Mouse (Mus musculus): ENCODE results near the gene Paqr3. TPM values are rescaled to one million over a fixed set of nuclear protein-coding genes. Genes with fewer than 3 reads are reported as not detected.

The Paqr3 gene
- total and polyA plus RNA-seq, 3 experiments: 2.4 to 3.2 (median 2.8) TPM

DNA sequence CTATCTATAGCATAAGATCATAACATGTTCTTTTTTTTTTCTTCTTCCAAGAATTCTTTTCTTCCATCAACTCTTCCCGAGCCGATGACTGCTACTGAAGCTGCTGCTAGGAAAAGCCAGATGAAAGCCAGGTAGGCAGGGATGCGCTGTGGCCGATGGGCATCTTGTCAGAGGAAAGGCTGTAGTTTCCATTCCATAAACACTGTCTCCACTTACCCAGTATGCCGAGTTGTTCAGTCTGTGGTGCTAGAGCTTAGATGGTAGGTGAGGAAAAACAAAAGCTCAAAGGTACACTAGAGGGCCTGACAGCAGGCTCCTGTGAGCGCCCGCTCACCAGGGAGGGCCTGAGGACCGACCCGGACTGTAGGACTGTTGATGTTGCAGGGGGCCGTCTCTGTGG is 56.6 kb downstream of the Paqr3 start:
- Histone ChIP-seq H3K27ac (no peak overlapping the region), H3K4me3 (no peak overlapping the region), H3K4me1 (ENCODE audit: control insufficient read depth, insufficient read depth, low read length) (no peaks in the 10 kb centered on the region), H3K36me3 (ENCODE audit: control insufficient read depth, insufficient read depth, low read length) (no peaks in the 10 kb centered on the region), H3K9ac (ENCODE audit: low read depth, low read length) (no peak overlapping the region), H3K27me3 (ENCODE audit: control insufficient read depth, insufficient read depth, low read length) (no peaks in the 10 kb centered on the region), H3K79me2 (replicated peaks; ENCODE audit: control insufficient read depth, insufficient read depth, low read length) (no peaks in the 10 kb centered on the region)
- no peak for DNase-seq
- 73% methylated on average over 10 of the region's 10 CpGs for WGBS
- TF ChIP-seq CTCF (IDR thresholded peaks at IDR 0.05): no peak
- TF ChIP-seq EP300 (IDR thresholded peaks at IDR 0.05; ENCODE audit: insufficient read depth, low read depth, low read length): no peak
- TF ChIP-seq POLR2A (IDR thresholded peaks at IDR 0.05; ENCODE audit: insufficient read depth, low read depth, low read length): no peak
- intact Hi-C loops (cut with DNase I): loop anchor here (1.0 to 10.0 kb wide), 4 partner anchors 58 to 790 kb away; partner anchors contain the start of gene Bmp2k

- WGBS: 82% methylated on average over 5 of the region's 5 CpGs
- no peak overlapping the region for H3K4me3 ChIP-seq
- H3K9ac ChIP-seq (ENCODE audit: low read depth, low read length): no peak overlapping the region
- intact Hi-C loops (cut with DNase I): loop anchor here (2.0 to 10.0 kb wide), 2 partner anchors 175 to 789 kb away; no protein-coding TSS in a partner anchor
- no peak for TF ChIP-seq CTCF (IDR thresholded peaks at IDR 0.05)
- no peak for TF ChIP-seq EP300 (IDR thresholded peaks at IDR 0.05; ENCODE audit: insufficient read depth, low read depth, low read length)
- TF ChIP-seq POLR2A (IDR thresholded peaks at IDR 0.05; ENCODE audit: insufficient read depth, low read depth, low read length): no peak
- H3K27me3 ChIP-seq (ENCODE audit: control insufficient read depth, insufficient read depth, low read length): no peaks in the 10 kb centered on the region
- H3K27ac ChIP-seq: no peak overlapping the region
- no peaks in the 10 kb centered on the region for H3K36me3 ChIP-seq (ENCODE audit: control insufficient read depth, insufficient read depth, low read length)
- H3K79me2 ChIP-seq (replicated peaks; ENCODE audit: control insufficient read depth, insufficient read depth, low read length): no peaks in the 10 kb centered on the region
- no peak for DNase-seq
- no peaks in the 10 kb centered on the region for H3K4me1 ChIP-seq (ENCODE audit: control insufficient read depth, insufficient read depth, low read length)
Measured at GRCm38 (mm10) chr5:97054166-97054565, 57.2 kb downstream of the Paqr3 start.

DNA sequence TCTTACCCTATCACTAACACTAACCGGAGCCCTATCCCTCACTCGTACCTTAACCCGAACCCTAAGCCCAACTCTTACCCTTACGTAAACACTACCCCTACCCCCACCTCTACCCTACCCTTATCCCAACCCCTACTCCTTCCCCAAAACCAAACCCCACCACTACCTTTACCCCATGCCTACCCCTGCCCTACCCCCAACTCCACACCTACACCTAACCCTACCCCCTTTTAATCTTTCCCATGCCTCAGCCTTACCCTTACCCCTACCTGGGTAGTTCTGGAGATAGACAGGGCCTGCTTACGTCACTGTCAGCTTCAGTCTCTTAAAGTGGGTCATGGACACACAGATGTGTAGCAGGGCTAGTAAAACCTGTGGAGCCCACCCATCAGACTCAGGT is 62.5 kb downstream of the Paqr3 start:
- H3K27ac ChIP-seq: no peak overlapping the region
- 94% methylated on average over 5 of the region's 5 CpGs for WGBS
- H3K4me1 ChIP-seq (ENCODE audit: control insufficient read depth, insufficient read depth, low read length): no peaks in the 10 kb centered on the region
- H3K36me3 ChIP-seq (ENCODE audit: control insufficient read depth, insufficient read depth, low read length): no peaks in the 10 kb centered on the region
- H3K9ac ChIP-seq (ENCODE audit: low read depth, low read length): no peak overlapping the region
- no peaks in the 10 kb centered on the region for H3K27me3 ChIP-seq (ENCODE audit: control insufficient read depth, insufficient read depth, low read length)
- no peak for DNase-seq
- TF ChIP-seq CTCF (IDR thresholded peaks at IDR 0.05) (no peak), EP300 (IDR thresholded peaks at IDR 0.05; ENCODE audit: insufficient read depth, low read depth, low read length) (no peak), POLR2A (IDR thresholded peaks at IDR 0.05; ENCODE audit: insufficient read depth, low read depth, low read length) (no peak)
- H3K79me2 ChIP-seq (replicated peaks; ENCODE audit: control insufficient read depth, insufficient read depth, low read length): no peaks in the 10 kb centered on the region
- no peak overlapping the region for H3K4me3 ChIP-seq
- intact Hi-C loops (cut with DNase I): no loop called here

DNA sequence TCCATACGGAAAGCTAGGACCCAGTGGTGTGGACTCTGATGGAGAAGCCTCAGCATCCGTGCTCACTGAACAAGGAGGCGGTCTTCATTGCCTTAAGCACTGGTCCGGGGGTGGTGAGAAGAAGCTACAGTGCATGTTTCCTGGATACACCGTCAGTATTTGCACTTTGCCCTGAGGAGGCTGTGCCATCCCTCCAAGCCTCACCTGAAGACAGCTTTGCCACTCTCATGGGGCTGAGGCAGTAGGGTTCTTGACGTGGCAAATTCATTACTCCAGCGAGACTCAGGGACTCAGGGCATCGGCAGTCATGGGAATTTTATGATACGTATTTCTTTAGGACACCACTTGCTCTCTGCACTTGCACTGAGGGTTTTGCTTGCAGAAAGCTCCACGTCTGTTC is 64.7 kb downstream of the Paqr3 start:
- 87% methylated on average over 10 of the region's 10 CpGs for WGBS

DNA sequence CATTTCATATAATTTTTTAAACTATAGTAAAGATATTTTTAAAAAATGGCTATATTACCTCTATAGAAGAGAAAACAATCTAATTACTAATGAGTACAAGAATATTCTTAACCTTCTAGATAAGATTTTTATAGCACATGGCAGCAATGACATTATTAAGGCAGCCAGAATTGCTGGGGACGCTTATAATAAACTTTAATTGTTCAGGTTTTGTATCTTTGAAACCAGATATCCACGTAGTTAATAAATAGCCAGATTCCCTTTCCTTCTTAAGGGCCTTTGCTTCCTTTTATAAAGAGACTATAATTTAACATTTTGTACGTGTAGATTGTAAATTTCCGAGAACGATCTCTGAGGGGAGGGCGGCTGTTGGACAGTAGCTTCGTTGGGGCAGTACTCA is 66.1 kb downstream of the Paqr3 start:
- no peak overlapping the region for H3K4me3 ChIP-seq
- H3K9ac ChIP-seq (ENCODE audit: low read depth, low read length): no peak overlapping the region
- no peaks in the 10 kb centered on the region for H3K27me3 ChIP-seq (ENCODE audit: control insufficient read depth, insufficient read depth, low read length)
- no peaks in the 10 kb centered on the region for H3K4me1 ChIP-seq (ENCODE audit: control insufficient read depth, insufficient read depth, low read length)
- 90% methylated on average over 7 of the region's 7 CpGs for WGBS
- DNase-seq: no peak
- TF ChIP-seq EP300 (IDR thresholded peaks at IDR 0.05; ENCODE audit: insufficient read depth, low read depth, low read length) (no peak), CTCF (IDR thresholded peaks at IDR 0.05) (no peak), POLR2A (IDR thresholded peaks at IDR 0.05; ENCODE audit: insufficient read depth, low read depth, low read length) (no peak)
- intact Hi-C loops (cut with DNase I): no loop called here
- no peak overlapping the region for H3K27ac ChIP-seq
- no peaks in the 10 kb centered on the region for H3K79me2 ChIP-seq (replicated peaks; ENCODE audit: control insufficient read depth, insufficient read depth, low read length)
- no peaks in the 10 kb centered on the region for H3K36me3 ChIP-seq (ENCODE audit: control insufficient read depth, insufficient read depth, low read length)

More for the DNA sequence above, 64.7 kb downstream of the Paqr3 start:
- no peaks in the 10 kb centered on the region for H3K27me3 ChIP-seq (ENCODE audit: control insufficient read depth, insufficient read depth, low read length)
- no peak overlapping the region for H3K9ac ChIP-seq (ENCODE audit: low read depth, low read length)
- DNase-seq: no peak
- no peaks in the 10 kb centered on the region for H3K4me1 ChIP-seq (ENCODE audit: control insufficient read depth, insufficient read depth, low read length)
- H3K36me3 ChIP-seq (ENCODE audit: control insufficient read depth, insufficient read depth, low read length): no peaks in the 10 kb centered on the region
- intact Hi-C loops (cut with DNase I): no loop called here
- no peaks in the 10 kb centered on the region for H3K79me2 ChIP-seq (replicated peaks; ENCODE audit: control insufficient read depth, insufficient read depth, low read length)
- H3K4me3 ChIP-seq: no peak overlapping the region
- H3K27ac ChIP-seq: no peak overlapping the region
- TF ChIP-seq CTCF (IDR thresholded peaks at IDR 0.05) (no peak), EP300 (IDR thresholded peaks at IDR 0.05; ENCODE audit: insufficient read depth, low read depth, low read length) (no peak), POLR2A (IDR thresholded peaks at IDR 0.05; ENCODE audit: insufficient read depth, low read depth, low read length) (no peak)

Other genes with a start within 250 kb of the Paqr3 start
- gene Bmp2k, start 113.9 kb downstream of the Paqr3 start, total RNA-seq (2021): 1 to 10 TPM; 6.7 to 8.4 TPM
- 2.9 and 3.6 TPM in 2 replicates for gene Bmp2k, start 113.9 kb downstream of the Paqr3 start, polyA plus RNA-seq (2012; rRNA removed)